Mouse (Mus musculus) heart, embryonic 12.5 days (tissue): ENCODE results near the gene Gm8369. TPM values are rescaled to one million over a fixed set of nuclear protein-coding genes. Genes with fewer than 3 reads are reported as not detected.
"Not testable (repeated sequence)": the region's sequence is repeated elsewhere in the genome, so short reads cannot be mapped to it uniquely, and the experiment has no call there.

Experiments
- ATAC-seq: fragments of 200-750 bp; cut with Nextera tagmentation; 2 replicates; pipeline ENCODE4 v1.8.0; 2017; ENCODE audit warnings: moderate TSS enrichment, moderate library complexity; ENCODE audit not compliant: insufficient number of reproducible peaks, low FRiP score
- H3K27ac ChIP-seq: fragments of 300-500 bp; sonication (generic); 2 replicates; pipeline ENCODE4 v1.5.1; 2016; ENCODE audit warnings: mild to moderate bottlenecking, moderate library complexity; ENCODE audit not compliant: poor library complexity, severe bottlenecking
- H3K27me3 ChIP-seq: fragments of 300-500 bp; sonication (generic); replicated peaks from 2 replicates; pipeline ENCODE4 v1.6.1; 2016; ENCODE audit warnings: mild to moderate bottlenecking, moderate library complexity
- H3K36me3 ChIP-seq: fragments of 300-500 bp; sonication (generic); 2 replicates; pipeline ENCODE4 v1.6.1; 2016; ENCODE audit warnings: mild to moderate bottlenecking, moderate library complexity
- H3K4me1 ChIP-seq: fragments of 300-500 bp; sonication (generic); replicated peaks from 2 replicates; pipeline ENCODE4 v1.6.1; 2016; ENCODE audit warnings: mild to moderate bottlenecking
- H3K4me2 ChIP-seq: fragments of 300-500 bp; sonication (generic); 2 replicates; pipeline ENCODE4 v1.6.1; 2016; ENCODE audit warnings: mild to moderate bottlenecking, moderate library complexity
- H3K4me3 ChIP-seq: fragments of 300-500 bp; sonication (generic); 2 replicates; pipeline ENCODE4 v1.5.1; 2016; ENCODE audit warnings: mild to moderate bottlenecking
- H3K9ac ChIP-seq: fragments of 300-500 bp; sonication (generic); 2 replicates; pipeline ENCODE4 v1.6.1; 2016; ENCODE audit warnings: mild to moderate bottlenecking, moderate library complexity
- H3K9me3 ChIP-seq: fragments of 300-500 bp; sonication (generic); replicated peaks from 2 replicates; pipeline ENCODE4 v1.6.1; 2016; ENCODE audit warnings: mild to moderate bottlenecking, moderate library complexity
- WGBS: fragments of 180-500 bp; shearing (Covaris S2); methylation state at CpG from one replicate; pipeline ENCODE4 v1.1.7; 2016; 5-methylcytosine and 5-hydroxymethylcytosine counted together
- polyA plus RNA-seq: library from polyadenylated mRNA; unstranded; fragments of >200 nt; fragmentation: Nextera tagmentation; extraction: Ambion mirVana; gene quantifications from 2 replicates; pipeline ENCODE4 v1.2.1, GENCODE M21; 2016

Gm8369 gene
- polyA plus RNA-seq, 1 experiment from 2014 or later = not detected

DNA sequence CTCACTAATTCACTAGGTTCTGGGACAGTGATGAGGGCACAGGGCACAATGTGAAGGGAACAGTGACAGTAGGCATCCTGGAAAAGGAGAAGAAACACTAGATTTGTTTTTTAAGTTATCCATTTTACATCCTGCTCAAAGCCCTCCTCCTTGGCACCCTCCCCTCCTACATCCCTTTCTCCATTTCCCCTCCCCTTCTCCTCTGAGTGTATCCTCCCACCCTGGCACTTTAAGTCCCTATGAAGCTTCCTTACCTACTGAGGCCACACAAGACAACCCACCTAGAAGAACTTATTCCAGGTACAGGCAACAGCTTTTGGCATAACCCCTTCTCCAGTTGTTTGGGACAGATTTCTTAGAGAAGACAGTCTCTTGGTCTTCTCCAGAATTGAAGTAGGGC, 30.5 kb downstream of the Gm8369 start, which contains the start of gene Ms4a6b:
TSS of gene Ms4a6b (plus strand) at position 267 of the 400 bp plus-strand sequence.
- Histone ChIP-seq H3K36me3 (no peaks in the 10 kb centered on the region), H3K9ac (no peak within 1 kb of the TSS), H3K4me1 (no peaks in the 10 kb centered on the region), H3K27me3 (no peaks in the 10 kb centered on the region), H3K27ac (no peak within 1 kb of the TSS), H3K4me2 (no peak within 1 kb of the TSS), H3K4me3 (no peak within 1 kb of the TSS), H3K9me3 (no peaks in the 10 kb centered on the region)
- ATAC-seq = no peak

DNA sequence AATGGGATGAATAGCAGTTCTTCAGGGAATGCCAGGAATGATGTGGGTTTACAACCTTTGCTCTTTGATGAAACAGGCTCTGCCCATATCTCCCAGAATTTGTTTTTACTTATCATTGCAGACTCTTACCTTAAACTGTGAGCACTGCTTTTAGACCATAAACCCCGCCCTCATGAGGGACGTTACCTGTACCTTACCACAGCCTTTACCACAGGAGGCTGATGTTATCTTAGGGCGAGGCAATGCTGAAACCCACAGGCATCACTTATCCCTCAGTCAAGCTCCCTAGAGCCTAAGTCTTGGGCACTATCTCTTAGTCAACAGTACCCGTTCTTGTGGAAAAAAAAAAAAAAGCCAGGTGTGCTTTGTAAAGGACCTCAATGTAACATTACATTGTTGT, 31.1 kb downstream of the Gm8369 start:
- Histone ChIP-seq H3K4me2 (no peak overlapping the region), H3K4me3 (no peak overlapping the region), H3K36me3 (no peaks in the 10 kb centered on the region), H3K27ac (no peak overlapping the region), H3K9ac (no peak overlapping the region), H3K9me3 (no peaks in the 10 kb centered on the region), H3K4me1 (no peaks in the 10 kb centered on the region), H3K27me3 (no peaks in the 10 kb centered on the region)
- 58% methylated on average over 4 of the region's 4 CpGs for WGBS
- ATAC-seq = no peak

GRCm38 (mm10) chr19:11517373-11517772, 31.6 kb downstream of the Gm8369 start:
- not testable (repeated sequence) for H3K9ac ChIP-seq, H3K36me3 ChIP-seq, H3K4me3 ChIP-seq, H3K4me1 ChIP-seq, H3K27me3 ChIP-seq, H3K4me2 ChIP-seq, H3K9me3 ChIP-seq, ATAC-seq, H3K27ac ChIP-seq
- WGBS = 32% methylated on average over 1 of the region's 1 CpGs

GRCm38 (mm10) chr19:11518356-11518755, 32.6 kb downstream of the Gm8369 start:
- not testable (repeated sequence) for H3K4me1 ChIP-seq, ATAC-seq, H3K9ac ChIP-seq, H3K36me3 ChIP-seq, H3K27ac ChIP-seq, H3K4me2 ChIP-seq, H3K9me3 ChIP-seq, H3K27me3 ChIP-seq, H3K4me3 ChIP-seq
- WGBS = 61% methylated on average over 2 of the region's 2 CpGs

DNA sequence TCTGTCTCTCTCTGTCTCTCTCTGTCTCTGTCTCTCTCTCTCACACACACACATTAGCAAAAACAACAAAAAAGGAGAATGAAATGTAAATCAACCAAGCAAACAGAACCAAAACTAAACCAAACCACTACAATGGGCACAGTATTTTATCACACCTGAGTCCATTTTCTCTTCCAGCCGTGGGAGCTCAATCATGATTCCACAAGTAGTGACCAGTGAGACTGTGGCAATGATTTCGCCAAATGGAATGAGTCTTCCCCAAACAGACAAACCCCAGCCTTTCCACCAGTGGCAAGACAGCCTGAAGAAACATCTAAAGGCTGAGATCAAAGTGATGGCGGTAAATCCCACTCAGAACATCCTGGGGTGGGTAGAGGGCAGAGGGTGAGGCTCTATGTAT, 34.4 kb downstream of the Gm8369 start:
- Histone ChIP-seq H3K27ac (no peak overlapping the region), H3K9ac (no peak overlapping the region), H3K4me1 (no peaks in the 10 kb centered on the region), H3K36me3 (no peaks in the 10 kb centered on the region), H3K27me3 (no peaks in the 10 kb centered on the region), H3K4me2 (no peak overlapping the region), H3K4me3 (no peak overlapping the region), H3K9me3 (no peaks in the 10 kb centered on the region)
- WGBS = 79% methylated on average over 3 of the region's 3 CpGs
- ATAC-seq = no peak

DNA sequence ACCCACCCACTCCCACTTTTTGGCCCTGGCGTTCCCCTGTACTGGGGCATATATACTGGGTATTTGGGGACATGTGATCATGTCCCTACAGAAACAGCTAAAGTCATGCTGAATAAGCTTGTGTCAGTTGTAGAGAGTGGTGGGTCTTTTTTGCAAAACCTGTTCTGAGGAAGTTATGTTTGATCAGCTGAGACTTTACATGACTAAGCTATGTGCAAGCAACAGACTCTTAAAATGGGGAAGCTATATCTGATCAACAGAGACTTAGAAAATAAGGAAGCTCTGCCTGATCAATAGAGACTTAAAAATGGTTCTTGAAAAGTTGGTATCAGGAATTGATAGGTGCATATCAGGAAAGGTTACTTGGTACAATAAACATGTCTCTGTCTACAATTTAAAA, 47.7 kb downstream of the Gm8369 start:
- H3K9ac ChIP-seq = no peak overlapping the region
- ATAC-seq = no peak
- H3K36me3 ChIP-seq = no peaks in the 10 kb centered on the region
- no peak overlapping the region for H3K4me2 ChIP-seq
- no peak overlapping the region for H3K27ac ChIP-seq
- no peaks in the 10 kb centered on the region for H3K9me3 ChIP-seq
- H3K4me3 ChIP-seq = no peak overlapping the region
- 79% methylated on average over 1 of the region's 1 CpGs for WGBS
- H3K27me3 ChIP-seq = no peaks in the 10 kb centered on the region
- H3K4me1 ChIP-seq = 0 out of 2 replicates have a peak, but pooled peaks cover 2% of the 10 kb centered on the region

DNA sequence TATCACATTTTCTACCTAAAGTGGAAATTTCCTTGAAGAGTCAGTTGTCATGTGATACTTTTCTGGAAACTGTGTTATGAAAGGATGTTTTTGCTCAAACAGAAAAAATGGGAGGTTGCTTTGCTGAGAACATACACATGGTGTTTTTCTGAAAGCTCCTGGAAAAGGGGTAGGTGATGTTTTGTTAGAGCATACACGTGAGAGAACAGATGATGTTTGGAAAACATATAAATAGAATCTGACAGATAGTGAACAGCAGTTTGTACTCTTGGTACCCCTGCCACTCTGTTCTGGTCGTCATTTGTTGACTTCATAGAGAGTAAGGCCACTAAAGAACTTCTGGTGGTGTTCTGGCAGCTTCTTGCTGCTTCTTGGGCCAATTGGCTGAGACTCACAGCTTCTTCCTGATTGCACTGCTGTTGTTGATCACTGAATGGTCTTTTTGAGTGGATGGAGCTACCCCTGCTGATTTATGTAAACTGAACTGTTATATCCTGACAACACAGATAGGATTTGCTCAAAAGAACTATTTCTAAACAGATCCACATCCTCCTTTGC, 48.2 kb downstream of the Gm8369 start:
- Histone ChIP-seq H3K4me1 (0 out of 2 replicates have a peak, but pooled peaks cover 2% of the 10 kb centered on the region), H3K4me2 (no peak overlapping the region), H3K27ac (no peak overlapping the region), H3K4me3 (no peak overlapping the region), H3K27me3 (no peaks in the 10 kb centered on the region), H3K9me3 (no peaks in the 10 kb centered on the region), H3K36me3 (no peaks in the 10 kb centered on the region), H3K9ac (no peak overlapping the region)
- no peak for ATAC-seq
- 51% methylated on average over 2 of the region's 2 CpGs for WGBS

GRCm38 (mm10) chr19:11536593-11536992, 50.9 kb downstream of the Gm8369 start, which contains the start of gene Ms4a4d:
TSS of gene Ms4a4d (plus strand) at chr19:11536801.
- Histone ChIP-seq H3K4me3 (no peak within 1 kb of the TSS), H3K4me1 (0 out of 2 replicates have a peak, but pooled peaks cover 2% of the 10 kb centered on the region), H3K27me3 (no peaks in the 10 kb centered on the region), H3K27ac (no peak within 1 kb of the TSS), H3K4me2 (no peak within 1 kb of the TSS; the same call in 1 of the 2 replicates), H3K9me3 (no peaks in the 10 kb centered on the region), H3K9ac (no peak within 1 kb of the TSS), H3K36me3 (no peaks in the 10 kb centered on the region)
- ATAC-seq = no peak
- 7% methylated on average over 7 of the region's 7 CpGs for WGBS

- ATAC-seq = 0 out of 2 replicates have a peak, but pooled peaks have one; percentile 22
- no peaks in the 10 kb centered on the region for H3K36me3 ChIP-seq
- H3K4me3 ChIP-seq = no peak overlapping the region
- H3K27ac ChIP-seq = no peak overlapping the region
- 9% methylated on average over 2 of the region's 2 CpGs for WGBS
- no peaks in the 10 kb centered on the region for H3K9me3 ChIP-seq
- H3K9ac ChIP-seq = no peak overlapping the region
- 0 out of 2 replicates have a peak, but pooled peaks cover 2% of the 10 kb centered on the region for H3K4me1 ChIP-seq
- H3K27me3 ChIP-seq = no peaks in the 10 kb centered on the region
- no peak overlapping the region for H3K4me2 ChIP-seq
Measured at GRCm38 (mm10) chr19:11537336-11537735, 51.6 kb downstream of the Gm8369 start.

- not testable (repeated sequence) for H3K27ac ChIP-seq, H3K9ac ChIP-seq, H3K9me3 ChIP-seq, H3K36me3 ChIP-seq, H3K27me3 ChIP-seq, H3K4me2 ChIP-seq, H3K4me1 ChIP-seq, ATAC-seq, H3K4me3 ChIP-seq
- 77% methylated on average over 1 of the region's 1 CpGs for WGBS
Measured at GRCm38 (mm10) chr19:11540166-11540821, 54.6 kb downstream of the Gm8369 start.

DNA sequence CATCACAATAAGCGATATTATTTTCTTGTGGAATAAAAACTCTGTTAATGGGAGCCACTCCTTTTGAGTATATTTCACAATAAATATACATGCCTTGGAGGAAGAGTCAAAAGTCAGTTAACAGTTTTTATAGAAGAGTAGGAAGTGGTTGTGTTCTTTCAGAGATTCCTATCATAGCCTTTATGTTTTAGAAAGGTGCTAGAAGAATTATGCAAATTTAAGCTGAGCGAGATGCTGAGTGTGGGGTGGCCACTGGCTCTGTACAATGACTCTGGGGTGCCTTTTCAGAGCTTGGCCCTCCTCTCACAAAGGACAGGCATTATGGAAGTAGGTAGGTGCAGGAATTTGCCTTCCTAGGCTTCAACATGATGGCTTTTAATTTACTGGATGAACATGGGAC, 58.6 kb downstream of the Gm8369 start:
- not testable (repeated sequence) for H3K36me3 ChIP-seq, H3K4me1 ChIP-seq, H3K4me2 ChIP-seq, H3K9me3 ChIP-seq, H3K4me3 ChIP-seq, H3K27me3 ChIP-seq, H3K27ac ChIP-seq, H3K9ac ChIP-seq, ATAC-seq
- 75% methylated on average over 2 of the region's 2 CpGs for whole genome bisulfite sequencing

GRCm38 (mm10) chr19:11547911-11548310, 62.2 kb downstream of the Gm8369 start:
- Histone ChIP-seq H3K4me1 (no peaks in the 10 kb centered on the region), H3K9ac (no peak overlapping the region), H3K4me2 (no peak overlapping the region), H3K27ac (no peak overlapping the region), H3K36me3 (no peaks in the 10 kb centered on the region), H3K4me3 (no peak overlapping the region), H3K27me3 (no peaks in the 10 kb centered on the region), H3K9me3 (no peaks in the 10 kb centered on the region)
- no peak for ATAC-seq
